Mouse (Mus musculus): ENCODE data around the gene Bbs7.

DNA sequence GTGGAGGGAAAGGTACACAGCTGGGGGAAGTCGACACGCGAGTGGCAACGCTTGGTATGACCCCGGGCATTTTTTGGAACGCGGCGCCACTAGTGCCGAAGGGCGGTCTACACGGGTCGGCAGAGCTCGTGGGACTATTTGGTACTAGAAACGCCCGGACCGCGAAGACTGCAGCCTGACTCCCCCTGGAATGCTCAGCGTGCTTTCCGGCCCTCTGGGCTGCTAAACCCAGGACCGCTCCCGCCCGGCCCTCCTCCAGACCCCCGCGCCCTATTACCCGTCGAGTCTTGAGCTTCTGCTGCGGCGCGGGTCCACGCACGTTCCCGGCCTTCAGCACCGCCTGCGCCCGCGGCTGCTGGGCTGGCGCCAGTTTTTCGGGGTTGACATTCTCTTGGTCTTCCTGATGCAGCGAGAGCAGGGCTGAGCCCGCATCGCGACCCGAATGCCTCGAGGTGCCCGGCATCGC is 41.9 kb downstream of the Bbs7 start:
- no peak for TF ChIP-seq CTCF (conservative IDR thresholded peaks at IDR 0.05; ENCODE audit: low read length)
- no peak for TF ChIP-seq POU5F1 (IDR thresholded peaks at IDR 0.05; ENCODE audit: borderline replicate concordance, low read length)

All from E14TG2a.4 (cell line).